Mouse (Mus musculus) embryonic stem cell, embryonic (primary cell): ENCODE measurements around the gene Arl8a.

ENCODE experiments used
- CTCF ChIA-PET, 4 experiments: fragments of 300-600 bp in 2 of 4; fragments of 350-600 bp in 2 of 4; sonication (Branson Sonifier 250); formaldehyde crosslinking; loops; one replicate each; lab custom pipeline; 2022; ENCODE audit warnings: inconsistent platforms in 2 of 4; lab: Charles Lee
- POLR2A ChIA-PET, 4 experiments: fragments of 300-600 bp in 2 of 4; fragments of 350-600 bp in 2 of 4; sonication (Branson Sonifier 250); formaldehyde crosslinking; loops; one replicate each; lab custom pipeline; 2022; ENCODE audit warnings: antibody characterized with exemption in 4 of 4, inconsistent platforms in 1 of 4; lab: Charles Lee

Arl8a gene

DNA sequence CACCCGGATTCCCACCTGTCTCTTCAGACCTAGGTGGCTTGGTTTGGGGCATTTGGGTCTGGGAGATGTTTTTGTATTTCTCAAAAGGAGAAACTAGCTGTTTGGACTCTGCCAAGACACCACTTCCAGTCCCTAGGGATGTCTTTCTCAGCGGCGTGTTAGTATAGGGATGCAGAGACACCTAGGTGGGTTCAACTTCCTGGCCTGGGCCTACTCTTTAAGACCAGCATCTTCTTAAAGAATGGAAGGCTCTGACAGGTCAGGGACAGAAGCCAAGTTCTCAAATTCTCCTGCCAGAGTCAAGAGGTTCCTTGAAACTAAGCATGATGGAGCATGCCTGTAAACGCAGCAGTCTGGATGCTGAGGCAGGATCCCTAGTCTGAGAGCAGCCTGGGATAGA lies 1.9 kb downstream of the Arl8a start:
- POLR2A ChIA-PET, result interaction anchor here in 3 of 4 experiments (0.6 to 4.2 kb wide), 20 partner anchors 9 to 740 kb away, joined by 3 to 22 read pairs (median 5); partner anchors contain the start of genes Elf3 (in 1 of the 3), Ptpn7 (in 1 of the 3), Timm17a (in 1 of the 3) and Ube2t (in 1 of the 3)

DNA sequence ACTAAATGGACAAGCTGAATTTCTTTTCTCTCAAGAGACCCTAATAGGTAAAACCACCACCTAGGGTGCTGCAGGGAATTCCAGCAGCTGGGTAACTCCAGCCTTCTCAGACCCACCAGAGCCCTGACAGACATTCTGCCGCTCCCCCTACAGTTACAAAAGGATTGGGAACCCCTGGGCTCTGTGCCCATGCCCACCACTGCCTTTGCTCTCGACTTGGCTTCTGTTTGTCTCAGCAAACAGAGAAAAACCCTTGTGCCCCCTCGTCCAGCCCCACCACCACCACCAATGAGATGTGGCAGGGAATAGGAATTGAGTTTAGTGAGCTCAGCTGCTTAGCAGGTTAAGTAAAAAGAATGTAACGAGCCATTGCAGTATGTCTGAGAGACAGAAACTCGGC lies 2.4 kb downstream of the Arl8a start:
- CTCF ChIA-PET, result interaction anchor here in 2 of 4 experiments (0.7 kb wide), 2 partner anchors 23 to 203 kb away, joined by 3 read pairs; no protein-coding TSS in a partner anchor

More for the DNA sequence above, 1.9 kb downstream of the Arl8a start:
- CTCF ChIA-PET, result interaction anchor here in 2 of 4 experiments (0.7 to 1.2 kb wide), 3 partner anchors 43 to 203 kb away, joined by 3 to 4 read pairs (median 4); partner anchors contain the start of genes Elf3 (in 1 of the 2) and Lgr6 (in 1 of the 2)

DNA sequence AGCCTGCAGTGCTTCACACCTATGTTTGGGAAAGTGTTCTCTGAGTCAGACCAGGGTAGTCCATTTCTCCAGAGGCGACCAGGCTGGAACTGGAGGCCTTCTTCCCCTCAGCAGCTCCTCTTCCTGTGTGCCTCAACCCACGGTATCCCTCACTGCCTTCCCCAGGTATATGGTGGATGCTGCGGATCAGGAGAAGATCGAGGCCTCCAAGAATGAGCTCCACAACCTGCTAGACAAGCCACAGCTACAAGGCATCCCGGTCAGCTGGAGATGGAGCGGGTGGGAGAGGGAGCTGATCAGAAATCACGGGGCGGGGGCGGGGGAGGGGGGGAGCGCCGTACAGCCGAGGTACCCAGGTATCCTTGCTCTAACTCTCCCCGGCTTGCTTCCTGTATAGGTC lies 7.4 kb downstream of the Arl8a start:
- CTCF ChIA-PET, result interaction anchor here (0.5 to 2.9 kb wide), 56 partner anchors 10 to 544 kb away, joined by 3 to 26 read pairs (median 4); partner anchors contain the start of genes Elf3 (in 3 of the 4), Ptpn7 (in 2 of the 4), Gpr37l1 (in 1 of the 4) and Ube2t (in 1 of the 4)
- POLR2A ChIA-PET, result interaction anchor here (0.5 to 2.8 kb wide), 60 partner anchors 9 to 1410 kb away, joined by 3 to 24 read pairs (median 4); partner anchors contain the start of genes Elf3 (in 3 of the 4), Gpr37l1 (in 2 of the 4), Ube2t (in 2 of the 4) and Lgr6 (in 1 of the 4)

More for the DNA sequence above, 2.4 kb downstream of the Arl8a start:
- POLR2A ChIA-PET, result interaction anchor here (0.6 to 4.2 kb wide), 9 partner anchors 9 to 1321 kb away, joined by 3 to 22 read pairs (median 5); partner anchors contain the start of genes Elf3 (in 1 of the 4) and Ube2t (in 1 of the 4)

DNA sequence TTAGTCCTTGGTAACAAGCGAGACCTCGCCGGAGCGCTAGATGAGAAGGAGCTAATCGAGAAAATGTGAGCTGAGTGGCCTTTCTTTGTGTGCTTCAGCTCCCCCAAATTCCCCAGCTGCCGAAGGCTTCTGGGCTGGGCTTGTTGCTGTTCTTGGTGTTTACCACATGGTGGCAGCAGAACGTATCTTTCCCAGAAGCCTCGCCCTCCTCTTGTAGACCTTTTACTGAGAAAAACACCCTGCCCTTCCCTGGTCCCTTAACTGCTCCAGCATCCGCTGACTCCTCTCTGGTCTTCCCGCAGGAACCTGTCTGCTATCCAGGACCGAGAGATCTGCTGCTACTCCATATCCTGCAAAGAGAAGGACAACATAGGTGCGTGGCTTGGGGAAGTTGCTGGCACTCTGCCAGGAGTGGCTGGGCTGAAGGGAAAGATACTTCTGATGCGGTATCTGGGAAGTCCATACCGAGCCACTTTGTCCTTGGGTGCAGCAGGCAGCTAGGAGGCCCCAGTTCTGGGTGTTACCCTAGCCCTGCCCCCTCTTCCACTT lies 7.9 kb downstream of the Arl8a start:
- POLR2A ChIA-PET, result interaction anchor here (0.5 to 2.8 kb wide), 57 partner anchors 9 to 533 kb away, joined by 3 to 24 read pairs (median 4); partner anchors contain the start of genes Elf3 (in 3 of the 4), Gpr37l1 (in 2 of the 4), Ube2t (in 2 of the 4) and Lgr6 (in 1 of the 4)
- CTCF ChIA-PET, result interaction anchor here (0.5 to 2.9 kb wide), 54 partner anchors 9 to 544 kb away, joined by 3 to 26 read pairs (median 4); partner anchors contain the start of genes Elf3 (in 3 of the 4), Ptpn7 (in 2 of the 4), Gpr37l1 (in 1 of the 4) and Ube2t (in 1 of the 4)

DNA sequence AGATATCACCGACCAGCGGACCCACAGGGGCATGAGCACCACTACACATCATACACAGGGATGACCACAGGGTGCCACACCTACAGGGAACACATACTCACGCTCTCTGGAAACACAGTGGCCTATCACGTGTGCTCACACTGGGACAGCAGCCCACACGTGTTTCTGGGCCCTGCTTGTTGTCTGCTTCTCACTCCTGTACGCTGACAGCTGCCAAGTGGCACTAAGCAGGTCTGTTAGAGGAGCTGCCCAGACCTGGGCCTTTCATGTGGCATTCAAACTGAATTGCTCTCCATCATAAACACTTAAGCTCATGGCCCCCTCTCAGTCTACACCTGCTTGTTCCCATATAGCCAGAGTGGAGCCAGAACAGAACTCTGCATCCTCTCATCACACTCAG lies 9.7 kb downstream of the Arl8a start:
- ChIA-PET POLR2A (interaction anchor here in 2 of 4 experiments (1.2 to 3.5 kb wide), 5 partner anchors 9 to 102 kb away, joined by 3 to 19 read pairs (median 4); partner anchors contain the start of genes Arl8a (in 1 of the 2) and Elf3 (in 1 of the 2)), CTCF (interaction anchor here in 1 of 4 experiments (0.6 to 0.9 kb wide), 2 partner anchors 202 to 224 kb away, joined by 4 read pairs; no protein-coding TSS in a partner anchor)

DNA sequence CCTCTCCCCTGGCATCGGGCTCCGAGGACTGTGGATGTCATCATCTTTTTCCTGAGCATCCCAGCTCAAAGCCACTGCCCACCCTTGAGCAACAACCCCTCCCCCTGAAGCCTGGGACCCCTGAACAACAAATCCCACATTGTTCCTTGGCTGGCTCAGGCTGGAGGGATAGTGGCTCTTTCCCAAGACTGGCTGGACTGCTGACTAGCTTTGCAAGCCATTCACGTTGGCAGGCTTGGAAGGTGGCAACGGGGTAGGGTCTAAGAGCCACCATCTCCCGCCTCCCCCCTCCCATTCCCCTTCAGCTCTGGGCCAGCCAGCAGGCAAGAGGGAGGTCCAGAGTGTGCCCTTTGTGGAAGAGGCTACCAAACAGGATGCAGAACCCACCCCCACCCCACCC lies 12.0 kb downstream of the Arl8a start:
- ChIA-PET POLR2A (interaction anchor here in 3 of 4 experiments (0.8 to 3.5 kb wide), 14 partner anchors 9 to 193 kb away, joined by 3 to 19 read pairs (median 4); partner anchors contain the start of genes Arl8a (in 1 of the 3), Gpr37l1 (in 1 of the 3) and Ptpn7 (in 1 of the 3)), CTCF (interaction anchor here in 3 of 4 experiments (0.6 to 1.4 kb wide), 4 partner anchors 13 to 91 kb away, joined by 3 to 8 read pairs (median 3); no protein-coding TSS in a partner anchor)

DNA sequence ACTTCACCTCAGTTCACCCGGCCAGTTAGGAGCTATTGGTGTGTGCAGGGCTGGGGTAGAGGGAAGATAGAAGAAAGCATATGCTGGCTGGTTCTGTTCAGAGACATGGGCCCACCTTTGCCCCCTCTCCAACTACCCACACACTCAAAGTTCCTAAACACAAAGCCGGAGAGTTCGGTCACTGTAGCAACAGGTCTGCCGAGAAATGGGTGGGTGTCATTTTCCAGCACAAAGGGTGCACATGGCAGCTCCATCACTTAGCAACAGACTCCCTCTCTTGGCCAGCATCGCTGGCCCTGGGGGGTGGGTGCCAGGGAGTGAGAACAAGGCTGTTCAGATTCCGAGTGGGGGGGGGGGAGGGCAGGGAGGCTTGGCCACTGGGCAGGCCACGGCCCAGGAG lies 12.4 kb downstream of the Arl8a start:
- ChIA-PET CTCF (interaction anchor here (0.6 to 1.6 kb wide), 7 partner anchors 12 to 102 kb away, joined by 3 to 8 read pairs (median 3); partner anchors contain the start of genes Arl8a (in 1 of the 4) and Elf3 (in 1 of the 4)), POLR2A (interaction anchor here in 3 of 4 experiments (0.8 to 3.5 kb wide), 18 partner anchors 8 to 192 kb away, joined by 3 to 19 read pairs (median 4); partner anchors contain the start of genes Arl8a (in 1 of the 3), Elf3 (in 1 of the 3), Gpr37l1 (in 1 of the 3) and Ptpn7 (in 1 of the 3))

DNA sequence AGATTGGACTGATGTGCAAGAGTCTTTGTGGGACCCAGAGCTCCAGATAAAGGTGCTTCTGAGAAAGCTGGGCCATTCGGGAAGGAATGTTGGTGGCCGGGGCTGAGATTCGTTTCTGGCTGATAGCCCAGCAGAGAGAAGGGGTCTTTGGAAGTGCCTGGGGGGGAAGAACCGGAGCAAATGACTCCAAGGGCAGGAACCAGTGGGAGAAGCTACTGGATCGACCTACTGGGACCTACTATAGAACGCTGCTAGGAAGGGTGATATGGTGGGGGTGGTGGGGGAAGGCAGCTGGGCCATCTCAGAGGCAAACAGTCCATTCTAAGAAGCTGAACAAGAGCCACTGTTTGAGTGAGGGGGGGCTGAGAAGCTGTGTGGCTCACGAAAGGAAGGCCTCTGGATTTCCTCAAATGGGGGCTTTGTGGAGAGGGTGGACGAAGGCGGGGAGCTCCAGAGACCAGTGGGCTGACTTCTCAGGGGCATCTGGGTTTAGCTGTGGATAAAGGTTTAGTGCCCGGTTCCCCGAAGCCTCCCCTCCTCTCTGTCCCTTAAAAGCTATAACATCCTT lies 13.0 kb downstream of the Arl8a start:
- ChIA-PET CTCF (interaction anchor here in 3 of 4 experiments (0.7 to 1.6 kb wide), 6 partner anchors 12 to 101 kb away, joined by 3 to 8 read pairs (median 4); partner anchors contain the start of genes Arl8a (in 1 of the 3) and Elf3 (in 1 of the 3)), POLR2A (interaction anchor here (0.5 to 2.6 kb wide), 18 partner anchors 8 to 205 kb away, joined by 3 to 9 read pairs (median 4); partner anchors contain the start of genes Elf3 (in 1 of the 4) and Gpr37l1 (in 1 of the 4))

DNA sequence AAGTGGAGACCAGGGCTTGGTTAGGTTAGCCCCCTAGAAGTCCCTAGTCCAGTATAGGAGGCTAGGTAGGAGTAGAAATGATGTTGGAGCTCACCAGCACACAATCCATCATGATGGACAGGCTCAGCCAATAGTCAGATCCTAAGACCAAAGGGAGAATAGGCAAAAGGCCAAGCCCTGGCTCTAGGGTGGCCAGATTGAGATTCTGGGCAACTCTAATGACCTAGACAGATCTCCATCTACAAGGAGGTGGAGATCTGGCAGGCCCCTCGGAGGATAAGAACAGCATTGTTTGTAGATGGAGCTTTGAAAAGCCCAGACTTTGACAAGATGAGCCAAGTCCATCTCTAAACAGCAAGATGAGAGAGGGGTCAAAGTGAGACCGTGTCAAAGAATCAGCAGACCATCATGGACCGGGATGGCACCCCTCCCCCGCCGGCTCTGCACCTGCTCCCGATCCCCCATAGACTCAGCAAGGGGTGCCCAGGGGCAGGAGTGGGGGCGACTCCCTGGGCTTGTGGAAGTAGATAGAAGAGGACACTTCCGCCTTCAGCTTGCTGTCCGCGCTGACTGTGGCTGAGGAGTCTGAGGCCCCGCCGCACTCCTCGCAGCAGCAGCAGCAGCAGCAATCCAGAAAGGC lies 13.9 kb downstream of the Arl8a start:
- CTCF ChIA-PET, result interaction anchor here (0.5 to 1.8 kb wide), 11 partner anchors 10 to 234 kb away, joined by 3 to 5 read pairs (median 4); partner anchors contain the start of genes Arl8a (in 1 of the 4) and Lgr6 (in 1 of the 4)
- POLR2A ChIA-PET, result interaction anchor here (0.5 to 2.6 kb wide), 23 partner anchors 8 to 204 kb away, joined by 3 to 10 read pairs (median 4); partner anchors contain the start of genes Elf3 (in 3 of the 4), Rnpep (in 1 of the 4) and Ube2t (in 1 of the 4)

DNA sequence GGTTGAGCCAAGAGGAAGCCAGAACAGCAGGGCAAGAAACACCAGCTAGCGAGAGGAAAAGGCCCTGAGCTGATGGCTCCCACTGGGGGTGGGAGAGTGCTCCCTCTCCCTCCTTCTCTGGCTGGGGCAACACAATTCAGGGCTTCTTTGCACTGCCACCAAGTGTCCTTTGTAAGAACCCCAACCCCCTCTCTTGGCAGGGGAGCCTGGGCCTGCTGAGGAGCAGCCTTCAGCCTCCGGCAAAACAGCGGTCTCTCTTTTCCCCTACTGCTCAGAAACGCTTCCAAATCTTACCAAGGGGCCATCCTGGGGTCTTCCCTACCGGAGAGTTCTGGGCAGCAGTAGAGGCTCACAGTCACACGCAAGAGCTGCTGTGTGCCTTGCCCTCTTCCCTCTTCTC lies 16.1 kb downstream of the Arl8a start:
- ChIA-PET CTCF (interaction anchor here in 2 of 4 experiments (1.2 to 1.3 kb wide), 2 partner anchors 8 to 9 kb away, joined by 3 to 11 read pairs; no protein-coding TSS in a partner anchor), POLR2A (interaction anchor here in 3 of 4 experiments (0.5 to 1.9 kb wide), 8 partner anchors 8 to 423 kb away, joined by 3 to 9 read pairs (median 4); partner anchors contain the start of gene Elf3 (in 1 of the 3))

DNA sequence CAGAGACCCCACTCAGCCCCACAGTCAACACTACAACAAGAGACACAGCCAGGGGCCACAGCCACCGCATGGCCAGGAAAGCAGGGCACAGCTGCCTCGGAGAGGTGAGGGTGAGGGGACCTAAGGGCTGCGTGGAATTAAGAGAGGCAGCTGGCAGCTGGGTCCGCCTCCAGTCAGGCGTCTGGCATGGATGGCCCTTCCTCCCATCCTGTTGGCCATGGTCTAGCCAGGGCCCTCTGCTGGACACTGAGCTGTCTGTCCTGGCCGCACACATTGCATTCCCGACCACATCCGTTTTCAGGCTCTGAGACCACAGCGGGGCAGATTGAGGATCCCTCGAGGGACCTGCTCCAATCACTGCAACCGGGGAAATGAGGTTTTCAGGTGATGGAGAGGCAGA lies 20.8 kb downstream of the Arl8a start, which contains the start of gene Gpr37l1:
TSS of gene Gpr37l1 (minus strand) at position 247 of the 400 bp plus-strand sequence.
- ChIA-PET CTCF (interaction anchor here (0.6 to 1.6 kb wide), 5 partner anchors 13 to 95 kb away, joined by 3 to 7 read pairs (median 5); no protein-coding TSS in a partner anchor), POLR2A (interaction anchor here in 3 of 4 experiments (0.6 to 3.0 kb wide), 11 partner anchors 9 to 415 kb away, joined by 3 to 10 read pairs (median 5); partner anchors contain the start of gene Elf3 (in 1 of the 3))

DNA sequence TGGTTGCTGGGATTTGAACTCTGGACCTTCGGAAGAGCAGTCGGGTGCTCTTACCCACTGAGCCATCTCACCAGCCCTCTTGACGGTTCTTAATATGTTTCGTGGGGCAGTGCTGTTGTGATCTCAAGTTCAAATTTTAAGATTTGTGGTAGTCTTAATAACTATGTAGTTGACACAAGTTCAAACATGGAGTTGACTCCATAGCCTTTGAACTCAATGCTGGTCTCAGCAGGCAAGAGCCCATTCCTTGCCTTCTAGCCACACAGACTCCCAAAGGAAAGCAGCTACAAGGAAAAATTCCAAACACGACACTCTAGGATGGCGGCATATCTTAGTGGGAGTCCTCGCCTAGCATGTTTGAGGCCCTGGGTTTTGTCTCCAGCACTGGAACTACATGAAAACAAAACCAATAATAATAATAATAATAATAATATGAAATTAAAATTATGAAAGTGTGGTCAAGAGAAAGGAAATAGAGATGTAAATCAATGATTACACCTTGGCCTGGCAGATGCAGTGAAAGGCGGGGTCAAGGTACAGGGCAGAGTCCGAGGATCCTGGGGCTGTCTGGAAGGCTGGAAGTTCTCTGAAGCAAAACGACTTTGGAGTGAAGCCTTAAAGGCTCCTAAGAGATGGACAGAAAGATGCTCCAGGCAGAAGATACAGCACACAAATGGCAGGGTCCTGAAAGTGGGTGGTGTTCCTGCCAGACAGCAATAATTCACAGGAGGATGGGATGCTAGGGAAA lies 22.0 kb downstream of the Arl8a start:
- ChIA-PET POLR2A (interaction anchor here in 2 of 4 experiments (1.1 to 3.0 kb wide), 3 partner anchors 10 to 88 kb away, joined by 3 to 10 read pairs (median 5); no protein-coding TSS in a partner anchor), CTCF (interaction anchor here in 2 of 4 experiments (1.4 to 1.5 kb wide), 2 partner anchors 15 to 93 kb away, joined by 3 to 5 read pairs; no protein-coding TSS in a partner anchor)

DNA sequence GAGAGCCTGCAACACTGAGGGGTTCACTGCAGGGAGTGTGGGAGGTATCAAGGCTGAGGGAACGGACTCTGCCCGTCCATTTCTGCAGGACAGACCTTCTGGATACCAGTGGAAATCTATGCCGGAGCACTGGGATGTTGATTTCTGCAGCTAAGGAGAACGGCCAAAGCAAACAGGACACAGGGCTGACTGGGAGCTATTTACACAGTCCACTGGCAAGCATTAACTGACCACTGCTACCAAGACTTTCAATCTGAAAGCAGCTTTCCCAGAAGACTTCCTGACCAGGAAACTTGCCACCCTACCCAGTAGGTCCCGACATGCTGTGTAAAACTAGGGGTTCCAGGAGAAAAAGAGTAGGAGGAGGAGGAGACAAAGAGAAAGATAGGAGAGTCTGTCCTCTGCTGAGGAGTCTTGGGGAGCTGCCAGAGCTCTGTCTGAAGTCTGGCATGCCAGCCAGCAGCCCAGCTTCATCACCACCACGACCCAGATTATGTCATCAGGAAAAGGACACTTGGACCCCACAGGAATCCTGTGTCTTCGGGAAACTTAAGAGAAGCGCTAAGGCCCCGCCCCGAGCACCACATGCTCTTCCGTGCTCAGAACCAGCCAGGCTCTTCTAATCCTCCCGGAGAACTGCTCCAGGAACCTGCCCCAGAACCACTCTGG lies 23.1 kb downstream of the Arl8a start:
- ChIA-PET POLR2A (interaction anchor here (0.5 to 18.9 kb wide), 20 partner anchors 9 to 612 kb away, joined by 3 to 292 read pairs (median 3); partner anchors contain the start of genes Elf3 (in 3 of the 4), Arl8a (in 1 of the 4) and Rnpep (in 1 of the 4)), CTCF (interaction anchor here in 3 of 4 experiments (0.7 to 4.5 kb wide), 14 partner anchors 8 to 199 kb away, joined by 3 to 98 read pairs (median 4); partner anchors contain the start of genes Elf3 (in 2 of the 3) and Arl8a (in 1 of the 3))

DNA sequence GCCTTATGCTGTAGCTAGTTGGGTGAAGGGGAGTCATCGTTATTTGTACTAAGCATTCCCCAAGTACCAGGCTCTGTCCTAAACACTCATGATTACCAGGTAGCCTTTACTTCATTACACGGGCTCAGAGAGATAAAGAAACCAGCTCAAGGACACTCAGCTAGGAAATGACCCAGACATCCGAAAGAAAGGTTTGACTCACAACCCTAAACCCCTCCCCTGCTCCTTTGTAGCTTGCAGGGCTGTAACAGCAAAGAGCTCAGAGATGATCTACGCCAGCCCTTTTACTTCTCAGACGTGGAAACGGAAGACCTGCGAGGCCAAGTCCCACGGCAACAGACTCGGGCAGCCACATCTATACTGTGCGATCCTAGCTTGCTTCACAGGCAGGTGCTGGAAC lies 23.7 kb downstream of the Arl8a start:
- ChIA-PET POLR2A (interaction anchor here (0.5 to 18.9 kb wide), 19 partner anchors 9 to 613 kb away, joined by 3 to 292 read pairs (median 3); partner anchors contain the start of genes Elf3 (in 3 of the 4), Arl8a (in 1 of the 4) and Rnpep (in 1 of the 4)), CTCF (interaction anchor here in 3 of 4 experiments (0.5 to 4.5 kb wide), 17 partner anchors 9 to 211 kb away, joined by 3 to 98 read pairs (median 4); partner anchors contain the start of genes Elf3 (in 2 of the 3) and Arl8a (in 1 of the 3))
